Mouse (Mus musculus): ENCODE measurements at regions not wholly inside any gene's neighbourhood (a gene's known extent, or its start where the extent isn't known, plus 50 kb on each side); places are given as distances from the start of the nearest gene placed in this dataset.
A peak's percentile ranks its signal among the peaks of the same experiment; 100 is the strongest.

DNA sequence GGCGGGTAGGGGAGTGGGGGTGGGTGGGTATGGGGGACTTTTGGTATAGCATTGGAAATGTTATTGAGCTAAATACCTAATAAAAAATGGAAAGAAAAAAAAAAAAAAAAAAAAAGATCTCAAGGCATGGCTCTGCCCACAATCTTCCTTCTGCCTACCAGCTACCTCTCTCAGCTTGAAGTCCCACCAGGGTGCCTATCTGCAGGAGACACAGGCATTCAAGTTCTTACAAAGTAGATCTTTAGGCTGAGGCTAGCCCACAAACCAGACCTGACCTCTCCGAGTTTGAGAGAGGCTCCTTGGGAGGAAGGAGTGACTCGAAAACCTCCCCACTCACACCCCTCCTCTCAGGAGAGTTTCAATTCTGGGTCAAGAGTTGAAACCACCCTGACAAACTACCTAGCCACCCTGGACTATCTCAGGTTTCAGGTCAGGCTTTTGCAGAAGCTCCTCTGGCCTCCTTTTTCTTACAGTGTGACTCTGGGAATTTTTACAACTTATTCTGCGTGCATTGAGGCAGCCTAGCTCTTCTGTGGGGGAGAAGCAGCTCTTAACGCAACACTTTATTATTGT, 187.6 kb upstream of the Cxcr4 start:
- DNase-seq = no peak

DNA sequence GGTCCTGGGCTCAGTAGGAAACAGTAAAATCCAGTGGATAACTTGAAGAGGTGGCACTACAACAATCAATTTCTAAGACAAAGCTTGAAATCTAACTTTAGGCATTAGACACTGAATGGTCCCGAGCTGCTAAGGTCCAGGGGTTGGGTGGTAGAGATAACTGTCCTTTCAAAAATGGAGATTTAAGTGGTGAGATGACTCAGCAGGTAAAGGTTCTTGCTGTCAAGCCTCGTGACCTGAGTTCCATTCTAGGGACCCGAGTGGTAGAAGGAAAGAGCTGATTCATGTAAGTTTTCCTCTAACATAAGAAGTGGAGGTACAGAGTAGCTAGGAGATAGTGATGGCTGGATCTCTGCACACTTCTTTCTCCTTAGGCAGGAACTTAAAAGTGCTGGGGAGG, 180.3 kb upstream of the Cxcr4 start:
- DNase-seq = no peak

DNA sequence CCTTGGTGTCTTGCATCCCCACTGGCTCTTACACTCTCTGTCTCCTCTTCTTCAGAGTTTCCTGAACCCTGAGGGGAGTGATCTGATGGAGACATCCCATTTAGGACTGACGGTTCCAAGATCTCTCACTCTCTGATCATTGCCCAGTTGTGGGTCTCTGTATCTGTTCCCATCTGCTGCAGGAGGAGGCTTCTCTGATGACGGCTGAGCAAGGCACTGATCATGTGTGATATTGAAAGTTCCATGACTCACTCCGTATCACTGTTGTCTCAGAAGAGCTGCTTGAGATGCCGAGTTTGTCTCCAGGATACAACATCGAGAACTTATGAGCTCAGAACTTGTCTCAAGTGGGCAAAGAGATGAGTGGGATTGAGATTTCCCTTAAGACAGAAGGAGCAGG, 178.7 kb upstream of the Cxcr4 start:
- no peak for DNase-seq

DNA sequence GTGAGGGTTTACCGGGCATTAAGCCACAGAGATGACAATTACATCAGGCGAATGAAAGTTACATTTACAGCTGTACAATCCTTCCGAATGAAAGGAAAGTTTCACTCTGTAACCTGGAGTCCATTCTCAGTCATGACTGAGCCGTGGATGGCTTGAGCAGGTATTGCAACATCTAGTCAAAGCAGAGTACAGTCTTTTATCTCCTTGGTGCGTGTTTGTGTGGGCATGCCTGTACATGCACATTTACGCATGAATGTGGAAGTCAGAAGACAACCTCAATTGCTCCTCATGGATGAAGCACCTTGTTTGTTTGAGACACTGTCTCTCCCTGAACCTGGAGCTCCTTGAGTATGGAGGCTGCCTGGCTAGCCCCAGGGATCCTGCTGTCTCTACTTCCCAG, 175.9 kb upstream of the Cxcr4 start:
- no peak for DNase-seq

DNA sequence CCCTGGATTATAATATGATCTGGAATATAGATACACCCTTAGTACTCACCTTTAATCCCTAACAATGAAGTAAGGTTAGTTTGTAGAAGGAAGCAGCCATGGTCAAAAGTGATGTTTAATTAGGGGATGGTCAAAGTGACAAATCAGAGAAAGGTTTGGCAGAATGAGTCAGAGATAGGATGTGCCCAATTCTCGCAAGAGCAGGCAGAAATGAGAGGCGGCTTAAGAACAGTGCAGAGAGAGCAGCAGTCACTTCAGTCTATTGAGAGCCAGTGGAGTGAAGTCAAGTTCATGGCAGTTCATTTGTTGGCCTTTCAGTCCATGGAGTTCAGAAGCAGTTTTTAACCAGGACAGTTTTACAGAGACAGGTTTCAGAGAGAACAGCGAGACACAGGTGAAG, 175.3 kb upstream of the Cxcr4 start:
- DNase-seq = no peak

DNA sequence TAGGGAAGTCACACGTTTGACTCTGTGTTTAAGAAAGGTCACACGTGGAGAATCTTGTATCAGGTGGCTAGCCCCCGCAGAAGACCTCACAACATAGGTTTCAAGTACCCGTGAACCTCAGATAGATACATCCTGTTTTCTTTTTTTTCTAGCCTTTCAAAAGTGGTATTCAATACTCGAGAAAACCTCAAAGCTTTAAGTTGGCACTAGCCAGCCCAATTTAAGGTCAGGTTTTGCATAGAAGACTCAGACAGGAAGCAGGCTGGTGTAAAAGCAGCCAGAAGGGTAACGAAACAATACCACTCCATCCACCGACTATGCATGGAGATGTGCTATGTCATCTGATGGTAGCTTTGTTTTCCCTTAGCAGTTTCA, 174.8 kb upstream of the Cxcr4 start:
- peak in 1 of 2 experiments; percentile 38 for DNase-seq

DNA sequence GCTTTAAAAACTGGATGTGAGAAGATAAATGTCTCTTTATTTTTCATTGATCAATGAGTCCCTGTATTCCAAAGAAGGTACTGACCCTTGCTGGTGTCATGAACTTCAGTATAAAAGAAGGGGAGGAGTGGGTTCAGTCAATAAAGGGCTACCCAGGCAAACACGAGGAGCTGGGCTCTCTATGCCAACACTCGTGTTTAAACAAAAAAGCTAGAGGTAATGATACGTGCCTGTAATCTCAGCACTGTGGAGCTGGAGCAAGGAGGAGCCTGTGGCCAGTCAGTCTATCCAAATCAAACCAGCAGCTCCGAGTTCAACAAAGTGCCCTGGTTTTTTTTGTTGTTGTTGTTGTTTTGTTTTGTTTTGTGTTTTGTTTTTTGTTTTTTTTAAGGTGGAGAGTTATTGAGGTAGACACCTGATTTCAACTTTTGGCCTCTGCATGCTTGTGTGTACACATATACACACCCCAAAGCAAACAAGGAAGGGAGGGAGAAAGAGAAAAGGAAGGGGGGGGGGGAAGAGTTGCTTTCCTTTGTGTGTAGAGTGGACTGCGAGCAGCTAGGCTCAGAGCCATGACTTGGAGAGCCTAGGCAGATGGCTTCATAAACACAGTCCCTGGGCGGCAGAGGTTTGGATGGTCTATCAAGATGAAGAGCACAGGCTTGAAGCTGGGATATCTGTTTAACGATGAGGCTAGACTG, 174.2 kb upstream of the Cxcr4 start:
- no peak for DNase-seq

DNA sequence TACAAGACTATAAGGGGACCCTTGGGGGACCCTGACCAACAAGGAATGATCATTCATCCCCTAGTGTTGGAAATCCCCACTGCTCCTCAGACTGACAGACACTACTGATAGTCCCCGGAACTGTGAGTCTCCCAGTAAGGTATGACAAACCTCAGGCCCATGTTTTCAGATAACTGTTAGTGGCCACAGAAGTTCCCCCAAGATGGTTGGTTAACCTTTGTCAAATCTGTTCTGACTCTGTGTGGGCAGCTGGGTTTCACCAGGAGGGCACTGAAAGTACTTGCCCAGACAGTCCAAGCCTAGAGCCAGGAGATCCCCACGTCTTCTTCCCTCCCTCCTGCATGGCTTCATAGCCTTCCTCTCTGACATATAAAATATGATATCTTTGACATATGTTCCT, 173.5 kb upstream of the Cxcr4 start:
- no peak for DNase-seq

DNA sequence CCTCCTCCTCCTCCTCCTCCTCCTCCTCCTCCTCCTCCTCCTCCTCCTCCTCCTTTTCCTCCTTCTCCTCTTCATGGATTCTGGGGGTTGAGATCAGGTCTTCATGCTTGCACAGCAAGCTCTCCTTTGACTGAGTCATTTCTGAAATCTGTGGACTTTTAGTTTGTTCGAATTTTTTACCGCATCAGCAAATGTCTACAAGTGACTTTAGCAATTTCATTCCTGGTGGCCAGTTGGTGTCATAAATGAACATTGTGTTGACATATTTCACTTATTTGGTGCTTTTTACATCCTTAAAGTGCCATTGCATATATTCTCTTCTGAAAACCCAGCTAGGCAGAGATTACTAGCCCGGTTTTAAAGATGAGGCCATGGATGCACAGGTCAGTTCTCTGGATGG, 173.0 kb upstream of the Cxcr4 start:
- no peak for DNase-seq

DNA sequence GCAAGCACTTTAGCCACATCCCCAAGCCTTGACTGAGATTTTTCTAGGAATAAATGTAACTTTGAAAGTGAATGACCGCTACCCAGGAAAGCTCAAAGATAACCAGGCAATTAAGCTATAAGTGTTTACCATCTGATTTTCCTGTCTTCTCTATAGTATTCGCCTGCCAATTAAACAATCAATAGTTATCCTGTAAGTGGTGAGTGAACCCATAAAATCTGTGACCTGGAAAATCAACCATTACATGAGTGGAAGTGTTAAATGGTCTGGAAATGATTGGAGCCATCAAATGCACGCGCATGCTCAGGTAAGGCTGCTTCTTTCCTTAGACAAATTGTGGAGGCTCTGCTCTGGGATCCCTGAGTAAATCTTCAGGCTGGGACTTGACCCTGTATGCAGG, 170.8 kb upstream of the Cxcr4 start:
- no peak for DNase-seq

DNA sequence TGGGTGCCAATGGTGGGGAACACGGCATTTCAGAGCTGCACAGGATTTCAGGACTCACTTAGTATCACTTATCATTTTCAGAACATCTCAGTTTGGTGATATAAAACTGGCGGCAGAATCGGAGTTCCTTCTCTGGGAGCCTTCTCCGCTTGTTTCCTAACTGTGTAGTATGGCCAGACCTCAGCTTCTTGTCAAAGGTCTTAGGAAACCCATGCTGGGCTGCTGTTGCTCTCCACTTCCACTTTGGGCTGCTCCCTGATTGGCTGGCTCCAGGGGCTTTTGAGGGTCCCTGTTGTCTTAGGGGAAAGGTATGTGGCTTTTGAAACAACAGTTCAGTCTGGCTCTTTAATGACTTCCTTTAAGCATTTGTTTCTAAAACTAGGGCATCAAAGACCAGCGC, 170.0 kb upstream of the Cxcr4 start:
- DNase-seq = no peak

DNA sequence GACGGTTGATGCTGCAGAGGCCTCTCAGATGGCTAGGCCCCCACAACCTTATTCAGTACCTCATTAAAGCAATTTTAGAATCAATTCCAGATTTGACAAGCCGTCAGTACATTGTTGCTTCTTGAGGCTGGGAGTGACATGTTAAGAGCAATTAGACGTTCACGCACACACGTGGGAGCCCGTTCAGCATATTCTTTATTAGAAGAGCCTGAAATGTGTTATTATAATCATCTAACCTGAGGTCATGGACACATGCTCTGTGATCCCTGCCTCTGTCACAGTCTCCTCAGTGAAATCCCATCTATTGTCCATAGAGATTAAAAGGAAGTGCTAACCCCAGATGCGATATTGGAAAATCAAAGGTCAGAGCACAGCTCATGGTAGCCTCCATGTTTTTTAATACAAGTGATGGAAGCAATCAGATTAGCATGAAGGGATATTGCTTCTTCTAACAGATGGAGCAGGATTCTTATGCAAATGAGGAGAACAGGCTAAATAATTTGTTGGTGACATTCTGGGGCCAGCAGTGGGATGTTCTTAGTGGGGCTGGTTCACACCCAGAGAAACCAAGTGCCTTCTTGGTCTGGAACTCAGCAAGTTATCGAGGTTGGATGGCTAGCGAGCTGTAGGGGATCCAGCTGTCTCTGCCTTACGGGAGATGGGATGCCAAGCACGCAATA, 166.8 kb upstream of the Cxcr4 start:
- DNase-seq = no peak

DNA sequence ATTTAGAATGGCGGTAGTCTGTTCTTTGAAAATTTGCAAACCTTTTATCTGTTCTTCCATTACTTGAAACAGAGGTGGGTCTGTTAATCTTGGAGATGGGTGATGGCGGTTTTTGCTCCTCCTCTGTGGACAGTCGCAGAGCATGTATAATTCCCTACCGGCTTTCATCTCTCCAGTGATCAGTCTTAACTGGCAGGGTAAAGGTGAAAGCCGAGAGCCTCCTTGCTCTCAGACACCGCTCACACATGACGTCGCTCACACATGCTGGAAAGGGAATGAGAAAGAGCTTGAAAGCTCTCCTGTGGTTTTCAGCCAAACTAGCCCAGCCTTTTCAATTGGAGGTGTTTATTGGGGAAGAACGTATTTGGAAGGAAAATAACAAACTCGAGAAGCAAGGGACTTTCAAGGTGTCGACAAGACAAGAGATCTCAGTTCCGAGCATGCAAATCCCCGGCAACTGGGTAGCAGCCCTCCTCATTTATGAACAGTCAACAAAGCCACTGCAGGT, 166.3 kb upstream of the Cxcr4 start:
- no peak for DNase-seq

DNA sequence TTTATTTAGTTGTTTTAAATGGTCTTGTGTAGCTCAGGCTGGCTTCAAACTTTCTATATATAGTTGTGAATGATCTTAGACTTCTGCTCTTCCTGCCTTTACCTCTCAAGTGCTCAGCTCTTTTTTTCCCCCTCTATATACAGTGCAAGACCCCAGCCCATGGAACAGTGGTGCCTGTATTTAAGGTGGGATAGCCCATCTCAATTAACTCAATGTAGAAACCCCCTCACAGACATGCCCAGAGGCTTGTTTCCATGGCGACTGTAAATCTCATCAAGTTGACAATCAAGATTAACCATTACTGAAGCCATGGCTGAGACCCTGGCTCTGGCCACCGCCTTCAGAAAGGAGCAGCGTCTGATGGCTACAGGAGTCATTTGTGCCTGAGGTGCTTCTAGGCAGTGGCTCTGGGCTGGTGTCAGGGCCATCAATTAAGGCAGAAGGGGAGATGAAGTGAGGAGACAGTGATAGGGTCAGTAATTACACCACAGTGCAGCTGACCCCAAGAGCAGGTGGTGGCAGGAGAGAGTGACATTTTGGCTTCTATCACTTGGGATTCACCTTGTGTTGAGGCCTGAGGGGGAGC, 161.4 kb upstream of the Cxcr4 start:
- no peak for DNase-seq

DNA sequence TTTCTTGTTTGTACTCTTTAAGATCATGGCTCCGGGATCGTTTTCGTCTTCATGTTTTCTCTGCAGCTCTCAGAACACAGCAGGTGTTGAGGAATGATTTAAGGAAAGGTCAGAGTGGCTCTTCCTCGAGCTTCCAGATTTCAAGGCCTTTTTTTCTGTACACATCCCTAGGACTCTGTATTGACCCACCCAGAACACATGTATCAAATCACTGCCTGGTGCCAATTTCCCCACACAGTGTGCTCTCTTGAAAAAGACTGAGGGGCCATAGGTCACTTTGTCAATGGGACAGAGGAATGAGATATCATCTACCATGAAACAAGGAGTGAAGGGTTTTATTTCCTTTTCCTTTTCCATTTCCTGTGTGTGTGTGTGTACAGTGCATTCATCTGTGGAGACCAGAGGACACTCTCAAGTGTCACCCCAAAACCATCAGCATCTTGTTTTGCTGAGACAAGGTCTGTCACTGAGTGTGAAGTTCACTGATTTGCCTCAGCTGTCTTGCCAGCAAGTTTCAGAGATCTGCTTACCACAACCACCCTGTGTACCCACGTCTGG, 157.4 kb upstream of the Cxcr4 start:
- DNase-seq = no peak

DNA sequence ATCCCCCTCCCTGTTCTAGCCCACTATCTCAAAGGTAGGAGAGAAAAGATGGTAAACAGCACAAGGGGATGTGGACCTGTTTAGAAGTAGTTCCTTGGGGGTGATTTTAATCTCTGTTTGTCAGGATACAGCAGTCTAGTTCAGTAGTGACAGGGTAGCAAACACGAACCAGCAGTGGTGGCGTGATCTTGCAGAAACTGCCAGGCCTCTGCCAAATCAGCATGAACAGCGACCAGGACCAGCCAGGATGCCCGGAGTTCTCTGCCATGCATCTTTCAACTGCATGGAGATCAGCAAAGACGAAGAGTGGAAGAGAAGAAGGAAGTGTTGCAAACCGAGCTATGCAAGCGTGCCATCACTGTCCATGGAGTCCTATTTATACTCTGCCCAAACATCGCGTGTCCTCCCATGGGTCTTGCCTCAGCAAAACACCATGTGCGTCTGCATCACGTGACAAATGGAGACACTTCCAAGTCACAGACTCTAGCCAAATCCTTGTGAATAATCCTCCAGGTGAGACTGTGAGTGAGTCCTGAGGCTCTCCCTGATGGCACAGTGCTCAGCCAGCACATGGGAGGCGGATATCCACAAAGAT, 155.2 kb upstream of the Cxcr4 start:
- DNase-seq = no peak

DNA sequence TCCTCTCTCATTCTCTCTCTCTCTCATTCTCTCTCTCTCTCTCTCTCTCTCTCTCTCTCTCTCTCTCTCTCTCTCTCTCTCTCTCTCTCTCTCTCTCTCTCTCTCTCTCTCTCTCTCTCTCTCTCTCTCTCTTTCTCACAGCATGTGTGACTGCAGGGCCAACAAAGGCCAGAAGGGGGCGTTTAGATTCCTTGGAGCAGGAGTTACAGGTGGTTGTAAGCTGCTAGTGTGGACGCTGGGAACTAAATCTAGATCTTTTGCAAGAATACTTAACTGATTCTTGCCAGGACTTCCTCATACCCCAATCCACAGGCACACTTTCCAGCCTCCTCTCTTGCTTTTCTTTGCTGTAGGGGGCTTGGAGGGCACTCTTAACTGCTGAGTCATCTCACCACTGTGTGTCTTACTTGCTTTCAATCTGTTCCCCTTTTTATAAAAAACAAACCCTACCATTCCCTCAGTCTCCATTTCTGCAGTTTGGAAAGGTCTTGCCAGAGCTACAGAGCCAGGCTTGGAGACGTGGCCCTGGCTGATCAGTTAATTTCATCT, 154.4 kb upstream of the Cxcr4 start:
- no peak for DNase-seq

DNA sequence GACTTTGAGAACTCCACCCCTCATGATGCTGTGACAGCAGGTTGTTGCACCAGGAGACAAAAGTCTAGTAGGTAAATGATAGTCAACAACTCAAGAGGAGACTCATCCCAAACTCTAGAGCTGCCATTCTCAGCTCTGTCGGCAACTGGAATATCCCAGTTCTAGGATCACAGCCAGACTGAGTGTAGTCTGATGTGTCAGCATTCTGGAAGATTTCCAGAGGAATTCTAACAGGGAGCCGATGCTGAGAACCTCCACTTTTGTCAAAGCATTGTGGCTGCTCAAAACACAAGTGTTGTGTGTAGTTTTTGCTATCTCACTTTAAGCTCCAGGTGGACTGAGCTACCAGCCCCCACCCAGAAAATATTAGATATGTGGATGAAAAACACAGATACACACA, 148.5 kb upstream of the Cxcr4 start:
- no peak for DNase-seq

DNA sequence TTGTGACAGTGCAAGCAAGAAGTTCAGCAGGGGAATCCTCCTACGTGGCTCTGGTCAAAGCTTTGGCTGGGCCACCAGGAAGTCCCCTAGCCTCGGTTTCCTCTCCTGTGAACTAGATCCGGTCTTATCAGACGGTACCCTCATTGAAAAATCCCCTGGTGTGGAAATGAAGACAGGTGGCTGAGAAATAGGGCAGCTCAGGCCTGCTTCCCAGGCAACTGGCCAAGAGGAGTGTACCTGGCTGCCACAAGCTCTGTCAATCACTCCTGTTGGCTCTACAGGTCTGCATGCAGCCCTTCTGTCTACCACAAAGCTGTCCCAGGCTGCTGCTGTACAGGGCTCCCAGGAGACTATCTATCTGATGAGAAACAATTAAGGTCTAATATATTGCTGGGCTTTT, 146.1 kb upstream of the Cxcr4 start:
- no peak for DNase-seq

DNA sequence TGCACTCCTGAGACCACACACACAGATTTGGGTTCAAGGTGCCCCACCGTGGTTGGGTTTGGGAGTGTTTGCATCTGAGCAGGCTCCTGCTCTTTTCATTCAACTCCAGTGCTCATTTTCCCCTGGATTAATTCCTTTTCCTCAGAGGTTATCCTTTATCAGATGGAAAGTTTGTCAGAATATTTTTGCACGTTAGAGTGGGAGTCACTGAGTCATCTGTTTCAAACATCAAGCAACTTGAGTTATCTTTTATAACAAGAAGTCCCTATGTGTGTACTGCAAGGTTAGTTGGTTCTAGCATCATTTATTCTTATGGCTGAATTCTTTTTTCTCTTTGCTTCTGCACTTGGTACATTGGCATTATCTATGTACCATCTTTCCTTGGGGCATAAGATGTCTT, 142.8 kb upstream of the Cxcr4 start:
- no peak for DNase-seq

DNA sequence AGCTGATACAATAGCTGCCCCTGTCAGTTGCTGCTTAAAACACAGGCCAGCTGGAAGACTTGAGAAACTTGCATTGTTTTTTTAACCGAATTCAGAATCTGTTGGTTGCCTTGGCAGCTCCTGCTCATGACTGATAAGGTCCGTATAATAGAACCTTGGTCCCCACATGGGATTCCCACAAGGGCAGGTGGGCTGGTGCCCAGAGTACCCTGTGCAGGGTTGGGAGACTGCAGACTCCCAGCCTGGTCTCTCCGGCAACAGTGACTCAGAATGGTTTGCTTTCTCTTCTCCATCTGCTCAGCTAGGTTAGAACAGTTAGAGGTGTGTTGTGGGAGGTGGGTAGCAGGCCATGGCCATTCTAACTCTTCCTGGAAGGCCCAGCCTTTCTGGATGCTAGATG, 139.4 kb upstream of the Cxcr4 start:
- no peak for DNase-seq

DNA sequence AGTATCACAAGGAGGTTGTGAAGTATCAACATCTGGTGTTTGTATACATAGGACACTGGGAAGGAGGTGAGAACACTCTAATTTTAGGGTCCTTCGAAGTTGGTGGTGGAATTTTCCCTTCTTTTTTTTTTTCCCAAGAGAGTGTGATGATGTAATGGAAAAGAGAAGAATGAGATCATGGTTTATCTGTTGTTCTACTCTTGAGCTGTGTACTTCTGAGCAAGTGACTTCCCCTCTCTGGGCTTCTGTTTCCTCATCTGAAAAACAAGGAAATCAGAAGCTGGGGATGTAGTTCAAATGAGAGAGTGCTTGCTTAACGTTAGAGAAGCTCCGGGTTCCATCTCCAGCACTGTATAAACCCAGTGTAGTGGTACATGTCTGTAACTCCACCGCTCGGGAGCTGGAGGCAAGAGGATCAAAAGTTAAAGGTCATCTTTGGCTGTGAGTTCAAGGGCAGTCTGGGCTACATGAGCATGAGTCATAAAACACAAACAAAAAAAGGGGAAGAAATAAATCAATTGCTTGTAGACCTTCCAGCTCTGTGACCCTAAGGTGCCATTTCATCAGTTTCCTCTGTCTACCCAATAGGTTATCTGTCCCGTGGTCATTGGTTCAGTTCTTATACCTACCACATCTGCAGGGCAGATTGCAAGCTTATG, 132.5 kb upstream of the Cxcr4 start:
- DNase-seq = no peak

All from thymus, adult 18-20 months (tissue).